Mouse (Mus musculus) ES-E14 (cell line): ENCODE data around the gene Ttyh2.

Source experiments
- CHD2 ChIP-seq: IDR thresholded peaks from 2 replicates; pipeline ENCODE4 v1.6.1; 2014; ENCODE audit warnings: mild to moderate bottlenecking, low read depth, low read length, inconsistent platforms
- MAFK ChIP-seq: IDR thresholded peaks from 2 replicates; pipeline ENCODE4 v1.6.1; 2014; ENCODE audit warnings: mild to moderate bottlenecking, low read depth, low read length, inconsistent platforms; ENCODE audit not compliant: insufficient read depth

DNA sequence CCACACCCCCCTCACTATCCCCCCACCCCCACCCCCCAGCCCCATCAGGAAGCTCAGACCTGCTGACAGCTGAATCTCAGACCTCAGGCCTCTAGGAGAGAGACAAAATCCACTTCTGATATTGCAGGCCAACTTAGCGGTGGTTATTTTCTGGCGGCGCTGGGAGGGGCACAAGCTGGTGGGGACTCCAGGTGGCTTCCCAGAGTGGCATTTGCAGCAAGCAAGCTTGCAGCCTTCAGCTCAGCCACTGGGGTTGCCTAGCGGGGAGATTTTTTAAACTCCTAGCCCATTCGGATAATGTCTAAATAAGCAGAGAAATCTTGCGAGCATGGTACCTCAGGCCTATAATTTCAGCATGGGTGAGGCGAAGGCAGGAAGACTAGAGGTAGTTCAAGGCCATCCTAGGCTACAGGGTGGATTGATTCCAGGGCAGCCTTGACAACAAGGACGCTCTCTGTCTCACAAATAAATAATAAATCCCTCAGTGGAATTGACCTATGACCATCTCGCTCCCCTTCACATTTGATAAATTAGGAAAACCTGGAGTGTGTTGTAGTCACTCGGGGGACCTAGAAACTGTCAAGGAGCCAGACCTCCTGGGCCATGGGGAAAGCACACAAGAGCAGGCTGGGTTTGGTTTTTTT is 36.5 kb upstream of the Ttyh2 start:
- TF ChIP-seq MAFK (no peak), CHD2 (no peak)
